Mouse (Mus musculus): ENCODE measurements around the gene Mgl2. TPM values are rescaled to one million over a fixed set of nuclear protein-coding genes. Genes with fewer than 3 reads are reported as not detected.

Gene Mgl2
- polyA plus RNA-seq (2015; fragmentation: Nextera tagmentation; extraction: Ambion mirVana) = 1.2 and 1.6 TPM in 2 replicates

GRCm38 (mm10) chr11:70129926-70130379 lies at the start of gene Mgl2:
TSS of gene Mgl2 (plus strand) at chr11:70130329.
- Histone ChIP-seq H3K4me2 (no peak within 1 kb of the TSS), H3K27me3 (no peaks in the 10 kb centered on the region), H3K4me1 (no peaks in the 10 kb centered on the region), H3K36me3 (no peaks in the 10 kb centered on the region), H3K27ac (no peak within 1 kb of the TSS), H3K9me3 (no peaks in the 10 kb centered on the region), H3K9ac (no peak within 1 kb of the TSS), H3K4me3 (no peak within 1 kb of the TSS)
- 72% methylated on average over 9 of the region's 9 CpGs for WGBS
- no peak for ATAC-seq (ENCODE audit: insufficient number of reproducible peaks, low FRiP score, low TSS enrichment, low read depth)

GRCm38 (mm10) chr11:70080803-70081590 lies 49.1 kb upstream of the Mgl2 start:
- no peaks in the 10 kb centered on the region for H3K36me3 ChIP-seq
- WGBS = 82% methylated on average over 15 of the region's 15 CpGs
- H3K9me3 ChIP-seq = no peaks in the 10 kb centered on the region
- no peak overlapping the region for H3K4me3 ChIP-seq
- H3K4me2 ChIP-seq = no peak overlapping the region
- H3K27me3 ChIP-seq = no peaks in the 10 kb centered on the region
- ATAC-seq (ENCODE audit: insufficient number of reproducible peaks, low FRiP score, low TSS enrichment, low read depth) = no peak
- peaks cover 4% of the 10 kb centered on the region; the same call in 1 of the 2 replicates for H3K4me1 ChIP-seq
- H3K9ac ChIP-seq = no peak overlapping the region
- H3K27ac ChIP-seq = no peak overlapping the region

GRCm38 (mm10) chr11:70084563-70084962 lies 45.6 kb upstream of the Mgl2 start:
- H3K9me3 ChIP-seq = no peaks in the 10 kb centered on the region
- H3K27me3 ChIP-seq = no peaks in the 10 kb centered on the region
- peaks cover 4% of the 10 kb centered on the region; the same call in 1 of the 2 replicates for H3K4me1 ChIP-seq
- ATAC-seq (ENCODE audit: insufficient number of reproducible peaks, low FRiP score, low TSS enrichment, low read depth) = no peak
- no peaks in the 10 kb centered on the region for H3K36me3 ChIP-seq
- H3K9ac ChIP-seq = no peak overlapping the region
- WGBS = 80% methylated on average over 8 of the region's 8 CpGs
- no peak overlapping the region for H3K4me3 ChIP-seq
- H3K4me2 ChIP-seq = no peak overlapping the region
- H3K27ac ChIP-seq = no peak overlapping the region

- no peak for ATAC-seq (ENCODE audit: insufficient number of reproducible peaks, low FRiP score, low TSS enrichment, low read depth)
- no peak within 1 kb of the TSS for H3K4me2 ChIP-seq
- no peak within 1 kb of the TSS for H3K4me3 ChIP-seq
- no peak within 1 kb of the TSS for H3K27ac ChIP-seq
- no peaks in the 10 kb centered on the region for H3K9me3 ChIP-seq
- no peaks in the 10 kb centered on the region for H3K36me3 ChIP-seq
- no peaks in the 10 kb centered on the region for H3K27me3 ChIP-seq
- 66% methylated on average over 12 of the region's 12 CpGs for WGBS
- no peak within 1 kb of the TSS for H3K9ac ChIP-seq
- no peaks in the 10 kb centered on the region for H3K4me1 ChIP-seq
Observed at GRCm38 (mm10) chr11:70091986-70092783, 37.9 kb upstream of the Mgl2 start, which contains the start of gene Asgr2. TSS of gene Asgr2 (plus strand) at chr11:70092644.

GRCm38 (mm10) chr11:70097396-70097795 lies 32.7 kb upstream of the Mgl2 start:
- Histone ChIP-seq H3K36me3 (no peaks in the 10 kb centered on the region), H3K4me2 (no peak overlapping the region), H3K4me1 (no peaks in the 10 kb centered on the region), H3K27me3 (0 out of 2 replicates have a peak, but pooled peaks cover 12% of the 10 kb centered on the region), H3K27ac (no peak overlapping the region), H3K4me3 (no peak overlapping the region), H3K9ac (no peak overlapping the region), H3K9me3 (no peaks in the 10 kb centered on the region)
- no peak for ATAC-seq (ENCODE audit: insufficient number of reproducible peaks, low FRiP score, low TSS enrichment, low read depth)
- WGBS = 58% methylated on average over 11 of the region's 11 CpGs

GRCm38 (mm10) chr11:70099102-70099501 lies 31.0 kb upstream of the Mgl2 start:
- 88% methylated on average over 2 of the region's 2 CpGs for WGBS

GRCm38 (mm10) chr11:70099809-70100208 lies 30.3 kb upstream of the Mgl2 start:
- ATAC-seq (ENCODE audit: insufficient number of reproducible peaks, low FRiP score, low TSS enrichment, low read depth) = no peak
- H3K9ac ChIP-seq = no peak overlapping the region
- 75% methylated on average over 2 of the region's 2 CpGs for WGBS

More at GRCm38 (mm10) chr11:70099102-70099501, 31.0 kb upstream of the Mgl2 start:
- Histone ChIP-seq H3K9ac (no peak overlapping the region), H3K9me3 (no peaks in the 10 kb centered on the region), H3K4me3 (no peak overlapping the region), H3K4me2 (no peak overlapping the region), H3K4me1 (no peaks in the 10 kb centered on the region), H3K27ac (no peak overlapping the region), H3K36me3 (no peaks in the 10 kb centered on the region), H3K27me3 (0 out of 2 replicates have a peak, but pooled peaks cover 12% of the 10 kb centered on the region)
- ATAC-seq (ENCODE audit: insufficient number of reproducible peaks, low FRiP score, low TSS enrichment, low read depth) = no peak

GRCm38 (mm10) chr11:70103701-70104315 lies 26.3 kb upstream of the Mgl2 start:
- no peaks in the 10 kb centered on the region for H3K4me1 ChIP-seq
- H3K4me3 ChIP-seq = no peak overlapping the region
- H3K9me3 ChIP-seq = no peaks in the 10 kb centered on the region
- no peaks in the 10 kb centered on the region for H3K36me3 ChIP-seq
- 0 out of 2 replicates have a peak, but pooled peaks cover 4% of the 10 kb centered on the region for H3K27me3 ChIP-seq
- H3K27ac ChIP-seq = no peak overlapping the region
- 82% methylated on average over 14 of the region's 14 CpGs for WGBS
- no peak overlapping the region for H3K9ac ChIP-seq
- no peak overlapping the region for H3K4me2 ChIP-seq
- no peak for ATAC-seq (ENCODE audit: insufficient number of reproducible peaks, low FRiP score, low TSS enrichment, low read depth)

More at GRCm38 (mm10) chr11:70099809-70100208, 30.3 kb upstream of the Mgl2 start:
- H3K4me2 ChIP-seq = no peak overlapping the region
- no peak overlapping the region for H3K27ac ChIP-seq
- H3K9me3 ChIP-seq = no peaks in the 10 kb centered on the region
- H3K27me3 ChIP-seq = 0 out of 2 replicates have a peak, but pooled peaks cover 12% of the 10 kb centered on the region
- H3K4me3 ChIP-seq = no peak overlapping the region
- H3K4me1 ChIP-seq = no peaks in the 10 kb centered on the region
- H3K36me3 ChIP-seq = no peaks in the 10 kb centered on the region

GRCm38 (mm10) chr11:70107085-70107484 lies 23.0 kb upstream of the Mgl2 start:
- no peaks in the 10 kb centered on the region for H3K27me3 ChIP-seq
- H3K4me3 ChIP-seq = no peak overlapping the region
- no peak for ATAC-seq (ENCODE audit: insufficient number of reproducible peaks, low FRiP score, low TSS enrichment, low read depth)
- H3K9ac ChIP-seq = no peak overlapping the region
- no peaks in the 10 kb centered on the region for H3K9me3 ChIP-seq
- H3K27ac ChIP-seq = no peak overlapping the region
- H3K4me2 ChIP-seq = no peak overlapping the region
- 65% methylated on average over 8 of the region's 8 CpGs for WGBS
- no peaks in the 10 kb centered on the region for H3K4me1 ChIP-seq
- no peaks in the 10 kb centered on the region for H3K36me3 ChIP-seq

GRCm38 (mm10) chr11:70110146-70110545 lies 20.0 kb upstream of the Mgl2 start:
- H3K27me3 ChIP-seq = no peaks in the 10 kb centered on the region
- WGBS = 61% methylated on average over 3 of the region's 3 CpGs
- H3K9me3 ChIP-seq = no peaks in the 10 kb centered on the region
- H3K9ac ChIP-seq = no peak overlapping the region
- no peak overlapping the region for H3K4me3 ChIP-seq
- no peaks in the 10 kb centered on the region for H3K36me3 ChIP-seq
- H3K27ac ChIP-seq = no peak overlapping the region
- H3K4me1 ChIP-seq = no peaks in the 10 kb centered on the region
- ATAC-seq (ENCODE audit: insufficient number of reproducible peaks, low FRiP score, low TSS enrichment, low read depth) = no peak
- no peak overlapping the region for H3K4me2 ChIP-seq

- Histone ChIP-seq H3K36me3 (no peaks in the 10 kb centered on the region), H3K4me1 (no peaks in the 10 kb centered on the region), H3K9me3 (no peaks in the 10 kb centered on the region), H3K9ac (no peak overlapping the region), H3K4me2 (no peak overlapping the region), H3K27ac (no peak overlapping the region), H3K27me3 (no peaks in the 10 kb centered on the region), H3K4me3 (no peak overlapping the region)
- WGBS = 35% methylated on average over 4 of the region's 4 CpGs
- no peak for ATAC-seq (ENCODE audit: insufficient number of reproducible peaks, low FRiP score, low TSS enrichment, low read depth)
Observed at GRCm38 (mm10) chr11:70114562-70114961, 15.6 kb upstream of the Mgl2 start.
